Mouse (Mus musculus): ENCODE measurements at regions not wholly inside any gene's neighbourhood (a gene's known extent, or its start where the extent isn't known, plus 50 kb on each side); places are given as distances from the start of the nearest gene placed in this dataset.

- TF ChIP-seq POLR2A (IDR thresholded peaks at IDR 0.05; ENCODE audit: extremely low read depth, insufficient read depth, low read length) (no peak), CTCF (IDR thresholded peaks at IDR 0.05; ENCODE audit: low read depth, low read length) (no peak)
Observed at GRCm38 (mm10) chr12:31154608-31155011, 80.9 kb downstream of the Fam110c start.

Measured in liver, adult 2 months (tissue).